Mouse (Mus musculus) adrenal gland, adult 8-10 months (tissue): Measurements from ENCODE around the gene Vmn2r63. TPM values are rescaled to one million over a fixed set of nuclear protein-coding genes. Genes with fewer than 3 reads are reported as not detected.
"Not testable (repeated sequence)": the region's sequence is repeated elsewhere in the genome, so short reads cannot be mapped to it uniquely, and the experiment has no call there.

Experiments
- DNase-seq: peaks from one replicate; pipeline ENCODE4 v3.0.0; 2022
- microRNA-seq, 2 experiments: library from miRNA; unstranded; fragments of <30 nt; microRNA quantifications; one replicate each; pipeline ENCODE4 v1.2.0; 2022
- total RNA-seq, 4 experiments: library from RNA; stranded (reverse); gene quantifications; 2 replicates each; pipeline ENCODE4 v1.2.4; 2022

The Vmn2r63 gene
- total RNA-seq = not detected

DNA sequence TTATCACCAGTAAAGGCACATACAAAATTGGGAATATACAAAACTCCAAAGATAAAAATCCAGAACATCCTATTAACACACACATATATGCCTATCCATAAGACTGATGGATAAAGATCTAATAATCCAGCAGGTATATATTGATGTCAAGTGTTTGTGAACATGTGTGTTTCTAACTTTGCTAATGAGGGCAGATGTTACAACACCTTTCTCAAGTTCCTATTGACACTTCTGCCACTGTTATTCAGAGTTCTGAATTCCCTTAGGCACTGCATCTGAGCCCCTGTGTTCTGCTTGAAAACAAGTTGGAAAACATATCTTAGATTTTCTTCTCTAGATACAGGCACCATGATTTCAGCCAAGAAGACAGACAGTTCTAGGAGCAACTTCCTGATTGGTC, at the start of gene Vmn2r63:
Gene Vmn2r63 (minus strand): TSS at position 101 of the 400 bp plus-strand sequence.
- DNase-seq = not testable (repeated sequence)

DNA sequence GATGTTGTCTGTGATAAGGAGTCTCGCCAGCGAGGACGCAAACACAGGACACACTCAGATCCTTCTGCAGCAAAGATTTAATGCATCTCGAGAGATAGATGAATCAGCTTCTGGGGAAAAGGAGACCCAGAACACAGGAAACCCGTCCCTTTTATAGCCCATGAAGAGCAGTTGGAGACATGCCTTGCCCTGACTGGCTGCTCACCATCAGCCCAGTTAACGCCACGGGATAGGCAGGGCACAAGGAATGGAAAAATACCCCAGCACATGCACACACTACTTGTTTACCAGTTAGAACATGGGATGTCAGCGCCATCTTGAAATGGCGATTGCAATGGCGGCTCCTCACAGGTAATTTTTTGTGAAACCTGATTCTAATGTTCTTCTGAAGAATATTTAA, 47.1 kb upstream of the Vmn2r63 start:
- DNase-seq = no peak

- DNase-seq = no peak
Measured at GRCm38 (mm10) chr7:42980098-42980497, 46.5 kb upstream of the Vmn2r63 start.

DNA sequence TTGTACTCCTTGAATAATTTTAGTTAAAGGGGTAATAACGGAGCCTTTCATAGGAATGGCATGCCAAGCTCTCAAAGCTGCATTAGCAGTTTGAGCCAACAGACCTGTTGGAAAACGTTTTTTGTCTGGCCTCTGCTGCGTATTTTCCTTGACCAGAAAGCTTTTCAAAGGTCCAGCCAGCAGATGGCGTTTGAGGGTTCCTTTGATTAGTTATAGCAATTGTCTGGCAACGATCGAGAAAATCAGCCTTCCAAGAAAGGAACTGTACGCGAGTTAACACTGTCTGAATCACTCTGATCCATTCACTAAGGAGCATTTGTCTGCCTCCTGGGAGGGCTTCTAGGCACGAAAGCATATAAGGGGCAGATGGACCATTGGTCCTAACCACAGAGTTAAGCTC, 31.6 kb upstream of the Vmn2r63 start:
- DNase-seq = no peak

DNA sequence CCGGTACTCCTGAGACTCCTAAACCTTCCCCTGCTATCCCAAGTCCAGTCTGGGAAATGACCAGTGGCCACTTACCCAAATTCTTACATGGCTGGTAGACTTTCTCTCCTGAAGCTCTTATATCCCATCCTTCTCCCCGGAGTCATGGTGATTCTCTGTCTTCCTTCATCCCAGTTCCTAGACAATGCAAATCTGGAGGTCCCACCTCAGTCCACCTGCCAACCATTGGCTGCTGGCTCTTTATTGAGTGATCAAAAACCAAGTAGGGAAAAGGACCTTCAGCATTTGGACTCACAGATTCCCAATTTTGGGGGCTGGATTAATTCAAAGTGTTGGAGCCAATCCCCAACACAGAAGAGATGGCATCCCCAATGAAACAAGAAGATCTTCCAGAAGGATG, 35.6 kb downstream of the Vmn2r63 start:
- DNase-seq = not testable (repeated sequence)

GRCm38 (mm10) chr7:42878090-42878489, 55.5 kb downstream of the Vmn2r63 start:
- no peak for DNase-seq

DNA sequence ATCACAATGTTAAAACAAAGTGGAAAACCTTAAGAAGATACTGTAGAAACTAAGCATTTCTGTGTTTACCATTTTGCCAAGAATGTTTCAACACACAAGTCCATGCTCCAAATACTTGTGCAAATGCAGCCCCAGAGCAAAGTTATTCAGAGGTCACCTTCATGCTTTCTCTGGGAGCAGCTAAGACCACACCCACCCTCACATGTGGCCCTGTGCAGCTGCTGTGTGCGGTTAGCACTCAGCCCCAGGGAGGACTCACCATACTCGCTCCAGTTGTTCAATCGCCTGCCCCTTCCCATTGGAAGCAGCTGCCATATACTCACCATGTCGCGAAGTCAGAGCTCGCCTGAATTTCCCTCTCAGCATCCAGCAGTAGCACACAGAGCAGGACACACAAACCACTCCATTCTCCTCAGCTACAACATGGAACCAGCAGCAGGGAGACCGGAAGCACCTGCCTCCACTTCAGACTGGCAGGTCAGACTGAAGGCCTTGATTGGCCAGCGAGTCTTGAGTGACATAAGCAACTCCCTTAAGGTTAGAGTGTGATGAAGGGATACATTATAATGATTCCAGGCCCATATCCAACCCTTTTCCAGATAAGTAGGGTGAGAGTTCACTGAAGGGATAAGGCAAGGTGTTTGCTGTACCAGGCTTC, 66.7 kb downstream of the Vmn2r63 start, which contains the start of gene Gm2381:
Gene Gm2381 (minus strand): TSS at position 434 of the 658 bp plus-strand sequence.
- DNase-seq = not testable (repeated sequence)

Small RNAs within 50 kb of the gene (microRNA-seq; reads per million reads assigned to microRNA genes)
- gene Gm23256 = 0 reads per million in 2 experiments

Other genes starting within 250 kb of the Vmn2r63 start
- gene Zfp975, start 241.1 kb downstream of the Vmn2r63 start, total RNA-seq = 10 to 100 TPM in 1 of 4 experiments, 1 to 10 TPM in 3; 5.0 to 10.2 (median 6.4) TPM
- gene Gm17067, start 206.8 kb downstream of the Vmn2r63 start, total RNA-seq = under 1 TPM in 2 of 4 experiments, not detected in 2; 0.08 to 0.15 TPM
- not detected for gene Vmn2r62, start 140.3 kb downstream of the Vmn2r63 start, total RNA-seq
- under 1 TPM; 0.07 to 0.59 (median 0.33) TPM for gene Gm2381, start 66.6 kb downstream of the Vmn2r63 start, total RNA-seq
- not detected for gene Gm9268, start 84.9 kb upstream of the Vmn2r63 start, total RNA-seq
- gene Zfp936, start 180.4 kb upstream of the Vmn2r63 start, total RNA-seq = not detected